Mouse (Mus musculus): Measurements from ENCODE around the gene Vps37b.
"Not testable (repeated sequence)": the region's sequence is repeated elsewhere in the genome, so short reads cannot be mapped to it uniquely, and the experiment has no call there.

The Vps37b gene

DNA sequence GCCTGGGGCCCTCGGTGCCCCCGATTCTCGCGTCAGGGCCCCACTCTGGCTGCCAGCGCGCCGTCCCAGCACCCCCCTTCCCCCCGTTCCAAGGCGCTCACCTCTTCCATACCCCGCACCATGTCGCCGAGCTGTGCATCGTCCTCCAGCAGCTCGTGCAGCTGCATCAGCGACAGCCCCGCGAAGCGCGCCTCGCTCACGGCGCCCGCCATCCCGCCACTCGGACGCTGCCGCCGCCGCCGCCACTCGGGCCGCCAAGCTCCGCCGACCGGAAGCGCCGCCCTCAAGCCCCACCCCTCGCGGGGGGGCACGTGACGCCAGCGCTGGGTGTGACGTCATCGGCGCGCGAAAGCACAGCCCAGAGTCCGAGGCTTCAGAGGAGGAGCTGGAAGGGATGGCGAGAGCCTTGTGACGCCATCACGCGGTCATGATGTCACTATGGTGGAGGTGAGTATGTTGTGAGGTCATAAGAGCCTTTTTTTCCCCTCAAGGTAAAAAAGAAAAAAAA lies at the start of gene Vps37b:
Gene Vps37b (minus strand): TSS at position 270 of the 508 bp plus-strand sequence.
- DNase-seq, result peak; percentile 92

DNA sequence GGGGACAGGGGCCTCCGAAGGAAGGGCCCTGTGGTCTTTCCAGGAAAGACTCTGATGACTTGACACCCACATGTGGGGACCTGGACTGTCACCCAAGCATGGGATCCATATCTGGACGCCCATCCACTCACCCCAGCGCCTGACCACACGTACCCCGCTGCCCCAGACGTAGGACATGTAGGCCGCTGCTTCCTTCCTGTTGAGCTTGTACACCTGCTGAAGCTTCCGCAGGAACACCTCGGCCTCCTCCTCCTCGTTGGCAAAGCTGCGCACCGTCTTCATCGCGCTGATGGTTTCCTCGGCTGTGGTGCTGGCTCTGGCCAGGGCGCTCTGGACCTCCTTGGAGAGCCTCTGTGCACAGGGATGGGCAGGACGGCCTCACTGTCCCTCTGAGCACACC lies 47.8 kb upstream of the Vps37b start:
- DNase-seq, result no peak

DNA sequence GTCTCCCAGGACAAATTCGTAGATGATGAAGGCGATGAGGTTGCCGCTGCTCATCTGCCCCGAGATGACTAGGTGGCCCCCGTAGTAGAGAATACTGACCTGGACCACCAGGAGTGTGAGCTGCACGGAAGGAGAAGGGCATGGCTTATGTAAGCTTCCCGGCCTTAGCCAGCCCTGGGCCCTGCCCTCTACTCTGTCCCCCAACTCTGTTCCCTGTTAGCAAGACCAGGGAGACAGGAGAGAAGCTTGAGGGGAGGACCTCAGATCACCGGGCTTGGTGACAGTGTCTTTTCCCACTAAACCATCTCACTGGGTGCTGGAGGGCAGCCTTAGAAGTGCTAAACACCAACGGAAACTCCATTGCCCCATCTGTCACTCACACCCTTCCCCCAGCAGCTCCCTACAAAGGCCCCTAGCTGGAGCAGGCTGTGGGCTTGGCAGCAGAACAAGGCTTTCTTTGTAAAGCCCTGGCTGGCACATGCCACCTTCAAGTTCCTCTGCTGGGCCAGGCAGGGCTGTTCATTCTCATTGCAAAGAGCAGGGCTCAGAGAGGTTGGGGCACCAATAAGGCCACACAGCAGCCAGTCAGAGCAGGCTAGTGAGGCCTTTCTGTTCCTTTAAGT lies 46.8 kb upstream of the Vps37b start:
- DNase-seq, result peak; percentile 45

DNA sequence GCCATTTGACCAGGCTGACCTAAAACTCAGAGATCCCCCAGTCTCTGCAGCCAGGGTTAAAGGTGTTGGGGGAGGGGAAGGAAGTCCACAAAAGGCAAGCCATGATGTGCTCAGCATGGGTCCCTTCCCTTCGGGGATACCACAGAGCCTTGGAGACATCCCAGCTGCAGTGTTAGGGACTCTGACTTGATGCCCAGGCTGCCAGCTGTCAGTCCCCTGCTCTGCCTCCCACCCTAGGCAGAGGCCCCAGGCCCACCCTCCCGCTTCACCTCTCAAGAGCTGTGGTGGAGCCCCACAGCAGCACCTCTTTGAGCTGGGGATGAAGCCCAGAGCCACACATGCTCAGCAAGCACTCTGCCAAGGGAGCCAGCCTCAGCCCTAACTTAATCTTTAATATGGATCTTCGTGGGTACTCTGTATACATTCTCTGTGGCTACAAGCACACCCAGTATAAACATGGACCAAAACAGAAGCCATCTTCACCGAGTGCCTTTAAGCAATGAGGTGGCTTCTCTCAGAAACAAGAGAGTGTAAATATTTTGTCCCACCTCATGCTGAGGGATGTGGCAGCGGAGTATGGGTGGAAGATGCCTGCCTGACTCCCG lies 45.9 kb upstream of the Vps37b start:
- no peak for DNase-seq

DNA sequence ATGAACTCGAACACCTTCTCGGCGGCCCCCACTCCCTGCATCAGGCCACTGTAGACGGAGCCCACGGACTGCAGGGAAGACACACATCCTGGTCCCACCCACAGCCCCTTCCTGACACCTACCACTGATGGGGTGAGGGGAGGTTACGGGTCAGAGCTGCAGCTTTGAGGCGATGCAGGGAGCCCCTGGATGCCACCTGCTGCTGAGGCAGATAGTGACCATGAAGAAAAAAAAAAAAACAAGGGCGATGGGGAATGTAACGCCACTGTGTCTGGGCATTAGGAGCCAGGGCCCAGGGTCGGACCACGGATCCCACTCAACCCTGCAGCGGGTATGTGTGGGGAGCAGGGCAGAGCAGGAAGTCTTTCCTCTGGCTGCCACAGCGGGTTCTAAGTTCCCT lies 45.2 kb upstream of the Vps37b start:
- no peak for DNase-seq

DNA sequence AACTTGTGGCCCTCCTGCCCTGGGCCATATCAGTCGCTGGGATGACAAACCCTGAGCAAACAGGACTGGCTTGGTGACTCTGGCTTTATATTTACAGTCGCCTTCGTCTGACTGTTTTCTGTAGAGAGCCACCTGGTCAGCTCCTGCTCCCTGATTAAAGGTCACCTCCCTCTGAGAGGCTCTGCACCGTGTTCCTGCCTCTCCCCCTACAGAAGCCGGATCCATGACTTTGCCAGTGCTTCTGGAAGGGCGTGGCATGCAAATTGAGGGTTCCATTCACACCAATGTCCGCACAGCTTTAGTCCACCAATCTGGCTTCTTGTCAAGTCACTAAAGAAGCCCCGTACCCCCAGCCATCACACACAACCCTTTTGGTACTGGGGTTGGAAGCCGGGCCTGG lies 44.5 kb upstream of the Vps37b start:
- no peak for DNase-seq

DNA sequence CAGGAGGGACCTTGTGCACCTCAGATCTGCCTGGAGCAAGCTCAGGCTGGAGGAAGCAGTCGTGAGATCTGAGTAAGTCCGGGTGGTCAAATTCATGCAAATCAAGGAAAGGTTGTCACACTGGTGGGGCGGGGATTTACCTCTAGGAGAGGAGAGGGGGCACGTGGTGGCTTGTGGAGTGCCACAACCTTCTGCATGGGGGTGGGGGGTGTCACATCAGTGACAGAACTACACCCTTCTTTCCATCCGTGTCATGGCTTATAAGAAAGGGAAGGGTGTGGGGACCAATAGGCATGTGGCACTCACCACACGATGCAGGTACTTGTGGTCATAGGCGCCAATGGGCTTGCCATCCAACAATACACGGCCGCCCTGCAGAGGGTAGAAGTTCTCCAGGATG lies 43.6 kb upstream of the Vps37b start:
- DNase-seq, result no peak

DNA sequence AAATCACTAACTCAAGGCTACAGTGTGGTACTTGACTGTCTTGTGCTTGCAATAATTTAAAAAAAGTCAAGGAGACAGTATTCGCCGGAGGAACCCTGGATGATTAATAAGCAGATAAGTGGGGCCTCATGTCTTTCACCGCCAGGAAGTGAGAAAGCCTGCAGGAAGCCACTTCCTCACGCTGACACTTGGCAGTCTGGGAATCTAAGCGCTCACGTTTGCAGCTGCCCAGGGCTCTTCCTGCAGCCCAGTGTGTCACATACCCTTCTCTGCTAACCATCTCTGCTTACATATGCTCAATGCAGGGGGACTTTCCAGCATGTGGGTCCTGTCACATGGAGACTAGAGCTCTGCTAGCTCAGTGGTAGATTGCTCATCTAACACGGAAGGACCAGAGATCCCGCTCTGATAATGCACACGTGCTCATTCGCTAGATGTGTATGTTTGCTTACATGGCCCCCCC lies 42.8 kb upstream of the Vps37b start:
- no peak for DNase-seq

DNA sequence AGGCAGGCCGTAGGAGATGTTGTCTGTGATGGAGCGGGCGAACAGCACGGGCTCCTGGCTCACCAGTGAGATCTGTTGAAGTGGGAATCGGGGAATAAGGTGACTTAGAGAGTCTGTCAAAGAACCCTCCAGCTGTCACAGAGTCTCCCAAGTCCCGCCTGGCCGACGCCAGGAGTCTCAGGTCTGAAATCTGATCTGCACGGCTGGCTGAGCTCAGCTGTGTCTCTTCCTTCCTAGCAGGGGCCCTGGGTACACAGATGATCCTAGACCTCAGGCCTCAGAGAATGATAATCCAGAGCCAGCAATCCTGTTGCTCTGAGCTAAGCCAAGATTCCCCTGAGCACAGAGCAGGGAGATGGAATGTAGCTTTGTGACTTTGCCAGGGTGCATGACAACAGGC lies 41.6 kb upstream of the Vps37b start:
- DNase-seq, result no peak

DNA sequence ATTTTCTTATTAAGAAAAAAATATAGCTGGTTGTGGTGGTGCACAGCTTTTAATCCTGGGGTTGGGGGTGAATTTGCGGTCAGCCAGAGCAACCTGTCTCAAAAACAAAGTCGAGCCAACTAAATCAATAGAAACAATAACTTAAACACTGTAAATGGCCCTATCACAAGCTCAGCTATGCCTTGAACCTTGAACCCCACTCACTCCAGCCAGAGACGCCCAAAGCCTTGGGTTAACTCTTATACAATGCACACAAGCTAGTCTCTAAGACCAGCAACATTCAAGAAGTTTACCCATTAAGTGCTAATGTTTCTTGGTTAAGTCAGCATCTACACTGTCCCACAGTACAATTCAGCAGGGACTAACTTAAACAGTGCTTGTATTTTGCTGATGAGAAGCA lies 37.6 kb upstream of the Vps37b start:
- DNase-seq, result no peak

DNA sequence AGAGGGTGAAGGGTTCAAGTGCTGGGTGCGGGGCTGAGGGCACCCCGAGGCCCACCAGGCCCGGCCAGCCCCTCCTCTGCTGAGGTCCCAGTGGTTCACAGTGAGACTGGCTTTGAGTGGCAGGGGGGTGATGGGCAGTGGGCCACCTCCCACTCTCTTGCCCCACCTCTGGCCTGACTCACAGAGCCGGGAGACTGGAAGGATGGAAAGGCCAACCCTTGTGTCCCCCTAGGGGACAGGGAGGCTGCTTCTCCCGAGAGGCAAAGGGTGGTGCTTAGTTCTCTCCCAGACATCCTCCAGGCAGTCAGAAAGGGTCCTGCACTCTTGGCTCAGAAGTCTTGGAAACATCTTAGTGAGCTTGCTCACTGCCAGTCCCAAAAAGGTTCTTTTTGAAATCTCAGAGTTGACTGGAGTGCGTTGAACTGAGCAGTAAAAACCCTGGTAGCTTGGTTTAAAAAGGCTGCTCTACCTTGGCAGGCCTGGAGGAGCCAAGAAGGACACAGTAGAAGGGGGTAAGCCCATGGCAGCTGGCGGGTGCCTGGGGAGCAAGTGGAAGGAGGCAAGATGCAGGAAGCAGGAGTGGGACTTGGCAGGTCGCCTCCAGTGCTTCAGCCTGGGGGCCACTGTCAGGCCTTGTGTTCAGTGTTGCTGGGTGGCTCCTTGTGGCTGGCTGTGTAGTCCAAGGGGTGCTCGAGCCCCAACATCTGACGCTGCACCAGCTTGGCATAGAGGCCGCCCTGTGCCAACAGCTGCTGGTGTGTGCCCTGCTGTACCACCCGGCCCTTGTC lies 30.2 kb upstream of the Vps37b start:
- no peak for DNase-seq

DNA sequence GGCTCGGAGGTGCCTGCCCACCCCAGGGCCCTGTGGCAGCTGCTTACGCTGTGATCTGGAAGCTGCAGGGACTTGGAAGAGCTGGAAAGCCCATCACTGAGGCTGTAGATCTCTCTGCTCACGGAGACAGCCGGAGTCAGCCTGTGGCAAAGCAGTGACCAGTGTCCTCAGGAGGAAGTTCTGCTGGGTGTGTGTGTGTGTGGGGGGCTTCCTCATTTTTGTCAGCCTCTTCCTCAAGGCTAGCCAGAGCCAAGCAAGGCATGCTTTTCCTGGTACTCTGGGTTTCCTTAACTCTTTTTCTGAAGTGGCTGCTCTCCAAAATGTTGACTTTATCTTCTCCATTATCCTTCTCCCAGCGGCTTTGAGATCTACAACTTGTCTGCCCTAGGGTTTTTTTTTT lies 27.6 kb upstream of the Vps37b start:
- DNase-seq, result no peak

DNA sequence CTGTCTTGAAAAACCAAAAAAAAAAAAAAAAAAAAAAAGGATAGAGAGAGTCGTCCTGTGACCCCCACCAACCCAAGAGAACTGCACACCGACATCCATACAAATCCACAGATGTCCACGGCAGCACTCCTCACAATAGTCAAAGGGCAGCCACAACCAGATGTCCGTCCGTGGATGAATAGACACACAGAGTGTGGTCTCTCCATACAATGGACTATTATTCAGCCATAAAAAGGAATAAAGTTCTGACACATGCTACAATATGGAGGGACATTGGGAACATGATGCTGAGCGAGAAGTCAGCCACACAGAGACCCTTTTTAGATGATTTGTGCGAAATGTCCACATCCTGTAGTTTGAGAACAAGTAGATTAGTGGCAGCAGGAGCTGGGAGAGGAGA lies 26.7 kb upstream of the Vps37b start:
- DNase-seq, result no peak

DNA sequence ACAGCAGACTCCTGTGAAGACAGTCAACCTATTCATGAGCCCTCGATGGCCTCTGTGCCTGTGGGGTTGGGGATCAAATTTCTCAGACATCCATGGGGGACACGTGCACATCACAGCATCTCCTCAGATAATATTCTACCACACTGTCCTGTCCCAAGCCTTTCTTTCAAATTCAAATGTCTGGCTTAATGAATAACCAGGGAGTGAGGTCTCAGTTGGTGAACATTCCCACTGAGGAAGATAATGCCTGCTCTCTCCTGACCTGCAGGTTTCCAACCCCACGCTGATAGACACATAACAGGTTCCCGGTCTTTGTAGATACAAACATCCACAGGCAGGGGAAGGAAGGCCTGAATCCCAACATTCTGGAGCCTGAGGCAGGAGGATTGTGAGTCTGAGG lies 24.9 kb upstream of the Vps37b start:
- DNase-seq, result no peak

DNA sequence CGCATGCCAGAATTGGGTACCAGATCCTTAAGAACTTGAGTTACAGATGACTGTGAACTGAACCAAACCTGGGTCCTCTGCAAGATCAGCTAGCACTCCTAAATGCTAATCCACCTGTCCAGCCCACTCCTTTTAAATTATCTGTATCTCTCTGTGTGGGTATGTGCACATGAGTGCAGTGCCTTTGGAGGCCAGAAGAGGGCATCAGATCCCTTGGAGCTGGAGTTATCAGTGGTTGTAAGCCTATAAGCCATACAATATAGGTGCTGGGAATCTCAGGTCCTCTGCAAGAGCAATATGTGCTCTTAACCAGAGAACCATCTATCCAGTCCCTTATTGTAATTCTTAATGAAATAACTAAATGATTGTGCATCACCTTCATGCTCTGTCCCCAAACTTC lies 24.1 kb upstream of the Vps37b start:
- no peak for DNase-seq

DNA sequence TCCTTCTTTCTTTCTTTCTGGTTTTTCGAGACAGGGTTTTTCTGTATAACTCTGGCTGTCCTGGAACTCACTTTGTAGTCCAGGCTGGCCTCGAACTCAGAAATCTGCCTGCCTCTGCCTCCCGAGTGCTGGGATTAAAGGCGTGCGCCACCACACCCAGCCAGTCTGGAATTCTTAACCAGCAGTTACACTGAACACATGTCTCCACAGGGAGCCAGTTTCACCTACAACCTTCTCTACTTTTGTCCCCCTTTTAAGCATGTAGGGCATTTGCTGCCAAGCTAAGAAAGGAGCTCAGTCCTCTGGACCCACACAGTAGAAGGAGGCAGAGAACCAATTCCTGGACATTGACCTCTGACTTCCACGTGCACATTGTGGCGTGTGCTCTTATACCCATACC lies 20.6 kb upstream of the Vps37b start:
- not testable (repeated sequence) for DNase-seq

DNA sequence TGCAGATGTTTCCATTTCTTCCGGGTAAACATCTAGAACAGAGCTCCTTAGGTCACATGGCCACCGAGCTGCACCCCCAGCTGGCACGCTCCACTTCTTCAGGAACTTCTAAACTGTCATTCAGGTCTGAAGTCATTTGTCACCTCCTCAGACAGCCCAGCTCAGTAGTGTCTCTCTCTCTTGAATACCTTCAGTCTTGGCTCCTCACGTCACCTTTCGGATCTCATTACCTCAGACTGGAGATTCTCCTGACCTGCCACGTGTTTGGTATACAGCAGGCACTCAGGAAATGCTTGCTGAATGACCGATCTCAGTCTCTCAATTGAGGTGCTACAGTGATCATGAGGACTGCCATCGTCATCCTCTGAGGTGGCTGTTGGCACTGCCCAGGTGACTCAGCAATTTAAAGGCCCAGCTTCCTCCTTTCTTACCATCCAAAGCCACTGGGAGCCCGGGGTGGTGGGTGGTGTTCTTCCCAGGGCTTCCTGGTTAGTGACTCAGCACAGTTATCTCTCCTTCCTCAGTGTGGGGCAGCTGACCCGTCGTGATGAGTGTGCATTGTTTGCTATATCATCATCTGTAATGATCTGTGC lies 19.9 kb upstream of the Vps37b start:
- peak; percentile 22 for DNase-seq

DNA sequence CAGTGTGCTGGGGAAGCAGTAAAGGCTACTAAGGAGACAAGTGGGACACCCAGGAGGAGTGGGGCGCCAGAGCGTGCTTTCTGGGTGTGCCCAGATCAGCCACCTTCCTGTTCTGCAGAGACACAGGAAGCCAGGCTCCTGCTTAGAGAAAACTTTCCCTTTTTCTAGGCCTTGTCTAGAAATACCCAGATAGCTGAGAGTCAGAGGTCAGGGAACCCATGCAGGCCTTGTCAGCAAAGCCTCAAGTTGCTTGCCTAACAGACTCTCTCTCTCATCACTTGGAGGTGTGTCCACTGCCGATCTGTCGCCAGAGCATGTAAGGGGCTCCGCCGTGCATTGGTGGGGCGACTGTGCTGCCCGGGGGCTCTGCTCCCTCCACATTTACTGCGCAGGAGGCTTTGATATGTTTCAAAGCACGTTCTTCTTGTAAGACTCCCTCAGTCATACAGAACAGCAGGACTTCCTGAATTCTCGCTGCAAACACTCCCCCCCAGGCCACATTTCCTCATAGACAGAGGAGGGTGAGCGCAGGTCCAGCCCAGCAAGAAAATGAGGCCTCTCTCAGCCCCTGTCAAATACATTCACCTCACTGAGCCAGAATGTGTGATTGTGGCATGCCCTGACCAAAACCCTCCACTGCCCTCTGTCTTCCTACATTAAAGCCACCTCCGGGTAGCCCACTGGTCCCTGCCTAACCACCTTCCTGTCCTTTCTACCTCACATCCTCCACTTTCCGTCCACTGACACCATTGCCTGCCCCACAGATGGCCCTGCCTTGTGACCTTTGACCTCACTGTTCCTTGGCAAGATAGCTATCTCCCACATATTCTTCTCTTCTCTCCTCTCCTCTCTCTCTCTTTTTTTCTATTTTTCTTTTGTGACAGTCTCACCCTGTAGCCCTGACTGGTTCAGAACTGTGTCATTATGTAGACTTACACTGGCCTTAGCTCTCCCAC lies 18.3 kb upstream of the Vps37b start:
- DNase-seq, result peak; percentile 47

DNA sequence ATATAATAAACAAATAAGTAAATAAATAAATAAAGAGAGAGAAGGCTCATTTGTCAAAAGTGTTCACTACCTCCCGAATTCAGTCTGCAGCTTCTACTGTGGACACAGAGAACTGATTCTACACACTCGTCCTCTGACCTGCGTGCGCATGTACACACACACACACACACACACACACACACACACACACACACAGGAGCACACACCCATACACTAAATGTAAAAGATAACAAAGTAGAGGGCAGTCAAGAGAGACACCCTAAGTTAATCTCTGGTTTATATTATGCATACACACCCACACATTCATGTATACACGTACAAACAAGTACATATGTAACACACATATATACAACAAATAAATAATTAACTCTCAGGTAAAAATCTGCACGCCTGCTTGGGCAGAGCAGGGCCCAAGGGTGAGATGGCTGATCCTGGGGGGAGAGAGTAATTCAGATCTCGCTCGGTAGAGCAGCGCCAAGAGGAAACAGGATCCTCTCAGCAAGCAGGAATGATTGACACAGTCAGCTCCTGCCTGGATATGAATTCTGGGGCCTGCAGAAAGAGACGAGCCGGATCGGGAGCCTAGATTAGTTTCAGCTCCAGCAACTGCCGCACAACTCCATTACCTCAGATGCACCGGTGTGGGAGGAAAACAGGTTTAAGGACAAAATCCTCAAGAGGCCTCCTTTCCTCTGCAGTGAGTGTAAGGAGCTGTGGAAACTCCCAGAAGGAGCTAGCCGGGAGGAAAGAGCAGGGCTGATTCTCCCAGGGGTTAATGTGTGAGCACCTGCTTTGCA lies 17.4 kb upstream of the Vps37b start:
- DNase-seq, result no peak

DNA sequence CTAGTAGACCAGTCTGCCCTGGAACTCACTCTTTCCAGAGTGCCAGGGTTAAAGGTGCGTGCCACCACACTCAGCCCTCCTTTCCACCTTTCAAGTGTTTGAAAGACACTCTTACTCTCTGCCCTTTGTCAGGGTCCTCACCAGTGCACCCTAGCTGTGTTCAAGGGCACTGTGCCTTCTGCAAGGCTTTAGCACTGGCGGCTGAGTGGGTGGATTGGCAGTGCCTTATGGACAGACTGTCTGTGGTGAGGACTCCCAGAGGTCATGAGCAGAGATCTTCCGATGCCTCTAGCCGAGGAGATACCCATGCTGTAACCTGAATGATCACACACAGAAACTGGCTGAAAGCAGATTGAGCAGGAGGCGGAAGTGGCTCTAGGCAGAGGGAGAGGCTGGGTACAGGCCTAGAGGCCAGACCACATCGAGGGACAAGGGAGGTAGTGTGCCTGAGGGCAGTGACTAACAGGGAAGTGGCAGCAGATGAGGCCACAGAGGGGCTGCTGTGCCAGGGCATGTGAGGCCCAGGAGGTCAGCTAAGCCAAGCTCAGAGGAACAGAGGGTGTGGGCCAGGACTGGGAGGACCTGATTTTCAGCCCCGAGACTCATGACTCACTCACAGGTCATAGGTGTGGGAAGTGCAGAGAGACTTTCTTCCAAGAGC lies 14.8 kb upstream of the Vps37b start:
- peak; percentile 28 for DNase-seq

DNA sequence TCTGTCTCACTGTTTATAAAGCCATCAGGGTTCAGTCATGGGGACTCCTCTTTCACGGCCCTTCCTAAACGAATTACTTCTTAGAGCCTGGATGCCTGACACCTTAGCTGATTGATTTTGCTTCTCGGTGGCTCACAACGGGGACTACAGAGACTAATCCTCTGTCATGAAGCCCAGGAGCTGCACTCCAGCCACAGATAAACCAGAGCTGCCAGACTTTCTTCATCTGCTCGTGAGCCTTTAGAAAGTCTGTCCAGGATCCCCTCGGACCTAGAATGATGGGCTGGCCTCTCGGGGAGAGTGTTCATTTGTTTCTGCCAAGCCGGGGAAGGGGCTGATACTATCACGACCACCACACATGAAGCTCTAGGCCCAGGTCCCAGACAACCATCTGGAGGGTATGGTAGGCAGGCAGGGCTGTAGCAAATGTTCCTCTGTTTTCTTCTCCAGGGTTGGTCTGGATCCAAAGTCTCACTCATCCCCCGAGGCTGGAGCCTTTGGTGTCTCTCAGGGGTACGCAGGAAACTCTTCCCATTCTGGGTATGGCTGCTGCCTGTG lies 13.5 kb upstream of the Vps37b start:
- no peak for DNase-seq
